Mouse (Mus musculus): ENCODE data around the gene Olfr620.

The Olfr620 gene

DNA sequence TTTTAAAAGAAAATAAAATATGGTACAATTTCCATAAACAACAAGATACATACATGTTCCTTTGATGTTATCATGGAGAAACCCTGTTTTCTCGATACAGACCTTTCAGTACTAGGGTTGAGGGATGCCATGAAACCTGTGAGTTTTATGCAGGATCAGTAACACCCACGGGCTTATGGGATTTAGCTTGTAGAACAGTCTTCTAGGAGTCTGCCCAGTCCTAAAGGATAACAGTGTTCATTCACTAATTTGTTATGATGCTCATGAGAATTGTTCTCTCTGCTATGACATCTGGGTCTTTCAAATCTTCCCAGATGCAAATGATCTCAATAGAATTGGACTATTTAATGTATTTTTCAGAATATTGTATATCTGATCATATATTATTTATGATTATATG, at the start of gene Olfr620:
Gene Olfr620 (minus strand): TSS at position 101 of the 400 bp plus-strand sequence.
- no peak for DNase-seq

DNA sequence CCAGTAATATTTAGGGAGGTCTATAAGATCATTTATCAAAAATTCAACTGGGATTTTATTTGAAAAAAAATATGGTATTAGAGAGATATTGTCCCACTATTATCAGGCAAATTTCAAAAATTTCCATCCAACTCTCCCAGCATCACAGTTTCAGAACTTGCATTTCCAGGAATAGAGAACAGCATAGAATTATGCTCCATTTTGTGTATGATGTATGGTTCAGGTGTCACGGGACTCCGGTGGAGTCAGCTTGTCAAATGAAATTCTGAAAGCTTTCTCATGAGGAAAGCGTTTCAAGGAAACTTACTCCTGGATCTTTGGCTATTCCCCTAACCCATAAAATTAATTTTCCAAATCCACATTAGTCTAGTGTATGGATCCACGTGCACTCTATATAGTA, 31.7 kb upstream of the Olfr620 start:
- DNase-seq, result no peak

DNA sequence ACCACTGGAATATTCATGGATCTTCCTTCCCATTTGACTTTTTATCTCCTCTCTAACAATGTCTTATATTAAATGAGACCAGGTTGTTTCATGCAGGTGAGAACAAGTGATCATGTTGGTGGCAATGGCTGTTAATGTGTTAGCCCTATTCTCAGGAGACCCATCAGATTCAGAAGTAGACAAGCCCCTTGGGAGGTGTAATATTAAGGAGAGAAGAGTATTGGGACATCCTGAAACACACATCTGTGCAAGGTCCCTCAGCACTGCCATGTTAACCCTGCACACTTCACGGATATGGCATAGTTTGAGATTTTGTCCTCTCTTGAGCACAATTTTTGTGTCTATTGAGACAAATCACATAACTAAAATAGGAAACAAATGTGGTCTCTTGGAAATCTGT, 30.3 kb upstream of the Olfr620 start, which contains the start of gene Olfr622:
Gene Olfr622 (minus strand): TSS at position 101 of the 400 bp plus-strand sequence.
- DNase-seq, result no peak

DNA sequence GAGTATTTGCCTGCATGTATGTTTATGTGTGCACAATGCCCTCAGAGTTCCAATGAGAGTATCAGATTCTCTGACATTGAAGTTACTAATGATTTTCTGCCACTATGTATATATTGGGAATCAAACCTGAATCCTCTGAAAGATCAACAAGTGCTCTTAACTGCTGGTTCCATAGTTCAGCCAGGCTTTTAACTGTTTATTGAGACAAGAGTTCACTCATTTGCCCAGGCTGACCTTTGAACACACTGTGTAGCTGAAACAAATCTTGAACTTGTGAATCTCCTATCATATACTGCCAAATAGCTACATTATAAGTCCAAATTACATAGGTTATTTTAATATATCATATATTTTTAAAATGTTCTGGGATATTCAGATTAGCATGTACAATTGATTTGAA, 24.5 kb upstream of the Olfr620 start:
- DNase-seq, result no peak

DNA sequence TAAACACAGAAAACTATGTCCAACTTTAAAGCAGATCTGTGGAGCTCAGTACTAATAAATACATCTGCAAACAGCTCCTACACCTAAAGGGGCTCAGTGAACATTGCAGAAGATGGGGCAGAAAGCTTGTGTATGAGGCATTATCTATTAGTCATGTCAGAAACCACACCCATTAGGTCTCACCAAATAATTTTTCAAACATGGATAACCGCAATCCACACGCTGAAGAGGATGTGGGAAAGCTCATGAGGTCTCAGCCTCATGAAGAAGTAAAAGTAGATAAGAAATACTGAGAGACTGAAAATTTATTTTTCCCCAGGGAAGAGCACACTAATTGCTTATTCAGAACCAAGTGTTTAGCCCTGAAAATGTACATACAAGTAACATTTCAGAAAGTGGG, 4.9 kb downstream of the Olfr620 start:
- DNase-seq, result no peak

DNA sequence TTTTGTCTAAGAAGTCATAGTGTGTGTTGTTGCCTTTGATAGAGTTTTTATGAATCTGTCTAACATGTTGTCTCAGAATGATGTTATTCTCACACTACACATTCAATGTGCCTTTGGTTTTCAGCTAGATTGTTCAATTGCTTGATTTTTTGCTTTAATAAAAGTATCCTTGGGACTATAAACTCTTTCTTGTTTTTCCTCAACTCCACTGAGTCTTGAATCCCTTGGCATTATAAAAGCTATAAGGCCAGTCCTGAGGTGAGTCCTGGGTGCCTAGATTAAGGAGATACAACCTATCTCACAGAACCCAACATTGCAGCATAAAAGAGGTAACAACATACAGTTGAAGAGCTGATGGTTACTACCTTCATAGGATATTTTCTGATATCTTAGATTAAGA, 12.1 kb downstream of the Olfr620 start, which contains the start of gene Olfr619:
Gene Olfr619 (plus strand): TSS at position 301 of the 400 bp plus-strand sequence.
- DNase-seq, result no peak

DNA sequence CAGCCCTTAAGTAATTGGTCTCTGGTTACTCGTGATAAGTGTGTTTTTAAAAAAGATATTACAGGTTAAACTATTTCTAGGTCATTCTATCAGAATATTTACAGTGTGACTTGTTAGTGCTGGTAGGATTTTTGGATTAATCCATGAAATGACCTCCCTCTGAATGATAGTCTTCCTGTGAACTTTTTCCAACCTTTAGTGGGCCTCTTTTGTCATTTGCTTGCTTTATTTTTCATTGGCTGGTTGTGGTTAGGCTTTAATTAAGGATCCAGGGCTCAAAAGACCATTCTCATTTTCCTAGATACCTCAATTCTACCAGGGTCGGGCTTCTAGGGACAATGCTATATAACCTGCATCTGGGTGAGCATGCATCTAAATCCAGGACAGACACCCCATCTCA, 22.5 kb downstream of the Olfr620 start, which contains the start of gene Olfr618:
Gene Olfr618 (plus strand): TSS at position 301 of the 400 bp plus-strand sequence.
- no peak for DNase-seq

DNA sequence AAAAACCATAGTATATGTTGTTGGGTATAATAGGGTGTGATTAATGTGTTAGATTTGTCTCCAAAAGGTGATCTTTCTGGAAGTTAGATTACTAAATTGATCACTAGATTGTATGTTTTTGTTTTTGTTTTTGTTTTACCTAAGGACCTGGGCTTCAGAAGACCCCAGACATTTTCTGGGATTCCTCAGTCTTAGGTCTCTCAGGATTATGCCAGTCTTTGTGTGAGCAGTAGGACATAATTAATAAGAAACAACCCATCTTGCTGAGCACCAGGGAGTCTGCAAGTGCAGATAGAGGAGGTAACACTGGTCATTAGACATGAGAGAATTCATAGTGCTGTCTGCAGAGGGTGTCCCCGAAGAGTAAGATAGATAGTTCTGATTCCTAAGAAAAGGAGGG, 39.6 kb downstream of the Olfr620 start, which contains the start of gene Olfr617:
Gene Olfr617 (plus strand): TSS at position 301 of the 400 bp plus-strand sequence.
- DNase-seq, result no peak

DNA sequence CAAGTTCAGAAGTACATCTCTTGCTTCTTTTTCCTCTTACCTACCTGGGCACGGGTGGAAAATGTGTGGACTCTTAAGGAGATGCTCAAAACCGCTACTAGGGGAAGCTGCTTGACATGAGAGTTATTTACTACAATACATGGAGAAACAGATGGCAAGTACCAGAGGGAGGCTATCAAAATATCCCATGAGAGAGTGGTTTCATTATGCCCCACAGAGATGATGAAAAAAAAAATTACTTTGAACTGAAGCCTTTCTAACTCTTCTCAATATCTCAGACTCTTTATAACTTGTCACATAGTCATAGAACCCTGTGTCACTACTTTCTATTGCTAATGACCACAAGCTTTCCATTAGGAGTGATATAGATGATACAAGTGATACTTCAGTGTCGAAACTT, 43.3 kb downstream of the Olfr620 start, which contains the start of gene Olfr616:
Gene Olfr616 (minus strand): TSS at position 101 of the 400 bp plus-strand sequence.
- DNase-seq, result no peak

DNA sequence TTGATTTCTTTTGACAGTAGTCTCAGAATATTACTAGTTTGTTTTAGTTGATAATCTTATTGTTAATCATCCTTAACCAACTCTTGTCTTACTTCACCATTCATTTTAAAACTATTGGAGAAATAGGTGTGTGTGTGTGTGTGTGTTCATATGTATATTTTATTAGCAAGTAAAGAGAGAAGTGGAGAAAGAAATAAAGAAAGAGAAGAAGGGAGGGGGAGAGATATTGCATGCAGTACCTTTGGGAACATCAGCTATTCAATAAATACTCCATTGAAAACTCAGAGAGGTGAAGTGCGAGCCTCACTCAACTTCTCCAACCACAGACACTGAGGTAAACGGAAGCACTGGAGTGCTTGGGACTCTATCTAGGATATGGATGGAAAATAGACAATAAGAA, 56.6 kb downstream of the Olfr620 start, which contains the start of gene Olfr615:
Gene Olfr615 (plus strand): TSS at position 301 of the 400 bp plus-strand sequence.
- DNase-seq, result no peak

All from cerebellum, adult 11 months (tissue).